Mouse (Mus musculus) embryonic facial prominence, embryonic 11.5 days (tissue): Measurements from ENCODE around the gene Tiprl. TPM values are rescaled to one million over a fixed set of nuclear protein-coding genes. Genes with fewer than 3 reads are reported as not detected.

Experiments
- ATAC-seq: fragments of 200-750 bp; cut with Nextera tagmentation; replicated peaks from 2 replicates; pipeline ENCODE4 v1.8.0; 2017; ENCODE audit warnings: low read depth; ENCODE audit not compliant: insufficient number of reproducible peaks, low FRiP score, low TSS enrichment
- DNase-seq: peaks from one replicate; pipeline ENCODE4 v3.0.0-alpha.2; 2015; ENCODE audit warnings: low spot score
- H3K27ac ChIP-seq: fragments of 300-500 bp; sonication (generic); replicated peaks from 2 replicates; pipeline ENCODE4 v1.5.1; 2014; ENCODE audit warnings: mild to moderate bottlenecking, low read depth, low read length, control low read depth
- H3K27me3 ChIP-seq: fragments of 300-500 bp; sonication (generic); 2 replicates; pipeline ENCODE4 v1.6.1; 2014; ENCODE audit warnings: mild to moderate bottlenecking, low read length, moderate library complexity, mixed read lengths; ENCODE audit not compliant: control insufficient read depth, insufficient read depth
- H3K36me3 ChIP-seq: fragments of 300-500 bp; sonication (generic); replicated peaks from 2 replicates; pipeline ENCODE4 v1.6.1; 2014; ENCODE audit warnings: low read depth, mild to moderate bottlenecking, low read length, moderate library complexity, mixed read lengths; ENCODE audit not compliant: control insufficient read depth, insufficient read depth
- H3K4me1 ChIP-seq: fragments of 300-500 bp; sonication (generic); 2 replicates; pipeline ENCODE4 v1.6.1; 2014; ENCODE audit warnings: low read length, mixed read lengths; ENCODE audit not compliant: control insufficient read depth, insufficient read depth
- H3K4me2 ChIP-seq: fragments of 300-500 bp; sonication (generic); 2 replicates; pipeline ENCODE4 v1.6.1; 2014; ENCODE audit warnings: low read depth, mild to moderate bottlenecking, control low read depth, low read length, moderate library complexity
- H3K4me3 ChIP-seq: fragments of 300-500 bp; sonication (generic); 2 replicates; pipeline ENCODE4 v1.5.1; 2014; ENCODE audit warnings: low read depth, low read length, control low read depth
- H3K9ac ChIP-seq: fragments of 300-500 bp; sonication (generic); replicated peaks from 2 replicates; pipeline ENCODE4 v1.6.1; 2014; ENCODE audit warnings: mild to moderate bottlenecking, control low read depth, low read length
- H3K9me3 ChIP-seq: fragments of 300-500 bp; sonication (generic); replicated peaks from 2 replicates; pipeline ENCODE4 v1.6.1; 2016; ENCODE audit warnings: mild to moderate bottlenecking, low read length, inconsistent platforms, mixed read lengths; ENCODE audit not compliant: control insufficient read depth
- WGBS: fragments of 180-500 bp; shearing (Covaris S2); extraction: QIAGEN DNeasy Blood & Tissue Kit; methylation state at CpG from one replicate; pipeline ENCODE4 v1.1.7; 2014; 5-methylcytosine and 5-hydroxymethylcytosine counted together
- polyA plus RNA-seq: library from polyadenylated mRNA; unstranded; fragments of >200 nt; fragmentation: Nextera tagmentation; extraction: Ambion mirVana; gene quantifications from 2 replicates; pipeline ENCODE4 v1.2.1, GENCODE M21; 2014

Gene Tiprl
- polyA plus RNA-seq, 1 experiment from 2014 or later = 120 TPM

- H3K9ac ChIP-seq = no peak overlapping the region
- 70% methylated on average over 6 of the region's 6 CpGs for WGBS
These were observed 71.9 kb downstream of the Tiprl start for GRCm38 (mm10) chr1:165164920-165165319.

More at GRCm38 (mm10) chr1:165164920-165165319, 71.9 kb downstream of the Tiprl start:
- Histone ChIP-seq H3K9me3 (no peaks in the 10 kb centered on the region), H3K27me3 (no peaks in the 10 kb centered on the region), H3K4me2 (no peak overlapping the region), H3K36me3 (no peaks in the 10 kb centered on the region), H3K4me1 (no peaks in the 10 kb centered on the region), H3K4me3 (no peak overlapping the region), H3K27ac (no peak overlapping the region)
- ATAC-seq (no peak; the same call in 1 of the 2 replicates), DNase-seq (no peak)

Other genes with a start within 250 kb of the Tiprl start
- gene Tbx19, start 76.2 kb downstream of the Tiprl start, polyA plus RNA-seq = 0.21 TPM in 1 of 2 replicates, not detected in the other
- 14.0 and 14.2 TPM in 2 replicates for gene Sft2d2, start 42.6 kb downstream of the Tiprl start, polyA plus RNA-seq
- 2.0 and 2.2 TPM in 2 replicates for gene Gpr161, start 58.8 kb upstream of the Tiprl start, polyA plus RNA-seq
- 9.4 and 12.2 TPM in 2 replicates for gene Dcaf6, start 223.5 kb upstream of the Tiprl start, polyA plus RNA-seq
- 112 and 121 TPM in 2 replicates for gene Mpc2, start 223.6 kb upstream of the Tiprl start, polyA plus RNA-seq
- gene Adcy10, start 248.2 kb upstream of the Tiprl start, polyA plus RNA-seq = not detected in 2 replicates